Mouse (Mus musculus): ENCODE measurements around the gene Nudt1.

GRCm38 (mm10) chr5:140289161-140289560 lies 32.3 kb upstream of the Nudt1 start:
- no peak for TF ChIP-seq POLR2A (IDR thresholded peaks at IDR 0.05; ENCODE audit: borderline replicate concordance, insufficient read depth, low read length)
- TF ChIP-seq CTCF (IDR thresholded peaks at IDR 0.05; ENCODE audit: borderline replicate concordance, insufficient read depth, low read depth, low read length): no peak

Measured in cerebellum, adult 2 months (tissue).